22 mouse cellular contexts compared by ENCODE assay signal in the genomic region with DNA sequence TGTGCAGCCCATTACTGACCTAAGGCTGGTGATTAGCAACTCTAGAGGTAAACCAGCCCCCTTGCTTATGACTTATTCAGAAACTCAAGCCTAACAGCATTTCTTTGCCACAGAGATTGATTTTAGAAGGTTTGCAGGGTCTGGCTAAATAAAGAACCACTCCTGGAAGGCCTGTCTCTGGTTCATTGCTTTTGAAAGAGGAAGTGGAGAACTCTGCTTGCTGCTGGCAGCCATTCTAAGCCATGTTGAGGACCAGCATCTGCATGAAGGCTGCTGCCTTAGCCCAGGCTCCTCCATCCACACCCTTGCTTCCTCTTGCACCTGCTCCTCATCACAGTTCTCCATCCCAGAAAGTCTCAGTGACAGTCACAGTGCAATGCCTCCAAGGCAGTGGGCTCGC. TPM values are rescaled to one million over a fixed set of nuclear protein-coding genes. Genes with fewer than 3 reads are reported as not detected.
DNase-seq lines count a peak whose midpoint lies in the region; ATAC-seq and TF ChIP-seq lines count a peak whose summit lies in the region.
"Had no signal": no experiment of that assay in that cellular context is flagged by ENCODE, and none has a peak within 500 bp of the region (broad histone marks: within the 10 kb centered on the region; RNA-seq: fewer than 3 reads in every experiment).

No protein-coding gene starts in this region.

- H3K27ac ChIP-seq in lung, postnatal 0 days (ENCODE audit: low read length) = no peak overlapping the region
- H3K27ac ChIP-seq: embryonic facial prominence, embryonic 12.5 days; forebrain, embryonic 15.5 days; heart, adult 2 months; heart, embryonic 15.5 days; hindbrain, embryonic 10.5 days; hindbrain, embryonic 14.5 days had no signal

- no peak for ATAC-seq in lung, postnatal 0 days
- ATAC-seq in granulocyte monocyte progenitor cell, adult 5-6 weeks (replicated peaks; ENCODE audit: poor library complexity, severe bottlenecking) = peak; percentile 65
- ATAC-seq: activated CD4-positive, CD25-positive, alpha-beta regulatory T cell, adult 4 months; forebrain, embryonic 15.5 days; Patski had no signal

- 83% methylated on average over 1 of the region's 1 CpGs for WGBS in lung, postnatal 0 days

- H3K27me3 ChIP-seq in lung, postnatal 0 days (replicated peaks; ENCODE audit: insufficient read depth, low read length) = no peaks in the 10 kb centered on the region
- H3K27me3 ChIP-seq: embryonic facial prominence, embryonic 12.5 days; forebrain, embryonic 15.5 days; heart, embryonic 15.5 days; Patski had no signal

- H3K36me3 ChIP-seq in lung, postnatal 0 days (ENCODE audit: insufficient read depth, low read length) = no peaks in the 10 kb centered on the region
- H3K36me3 ChIP-seq: embryonic facial prominence, embryonic 12.5 days; forebrain, embryonic 15.5 days; G1E; heart, embryonic 15.5 days; hindbrain, embryonic 10.5 days had no signal

- no peak overlapping the region for H3K4me3 ChIP-seq in lung, postnatal 0 days (ENCODE audit: low read depth, low read length)
- H3K4me3 ChIP-seq: embryonic facial prominence, embryonic 12.5 days; forebrain, embryonic 15.5 days; heart, adult 2 months; heart, embryonic 15.5 days; hindbrain, embryonic 10.5 days had no signal

- H3K4me2 ChIP-seq in lung, postnatal 0 days (replicated peaks; ENCODE audit: low read depth, low read length) = no peak overlapping the region
- H3K4me2 ChIP-seq: embryonic facial prominence, embryonic 12.5 days; forebrain, embryonic 15.5 days; heart, embryonic 11.5 days; heart, embryonic 15.5 days; hindbrain, embryonic 14.5 days had no signal

- TF ChIP-seq EP300 in lung, postnatal 0 days (IDR thresholded peaks at IDR 0.05) = no peak

- H3K9ac ChIP-seq in lung, postnatal 0 days (replicated peaks; ENCODE audit: low read depth) = no peak overlapping the region
- H3K9ac ChIP-seq: embryonic facial prominence, embryonic 12.5 days; forebrain, embryonic 15.5 days; heart, embryonic 15.5 days; hindbrain, embryonic 14.5 days had no signal

- DNase-seq in lung, postnatal 36 days = peak; percentile 6
- DNase-seq in lung, postnatal 0 days (ENCODE audit: low spot score) = no peak
- peak; percentile 56 for DNase-seq in B cell, adult 2 months
- peak; percentile 59 to 61 for DNase-seq in spleen, postnatal 36 days (ENCODE audit: low spot score in 2 of 2)
- no peak for DNase-seq in kidney, adult 18-20 months
- DNase-seq in left cerebral cortex, postnatal 14 days (ENCODE audit: low spot score in 2 of 2) = no peak
- DNase-seq in heart, postnatal 36 days = no peak
- DNase-seq: adrenal gland, postnatal 14 days; cerebellum, adult 11-12 months; cerebellum, adult 9-11 months; heart, adult 2 months; heart, postnatal 14 days had no signal

- TF ChIP-seq CTCF in lung, postnatal 0 days (IDR thresholded peaks at IDR 0.05) = no peak

- H3K9me3 ChIP-seq in lung, postnatal 0 days (ENCODE audit: low read length) = no peaks in the 10 kb centered on the region
- H3K9me3 ChIP-seq: embryonic facial prominence, embryonic 12.5 days; forebrain, embryonic 15.5 days; G1E; heart, embryonic 15.5 days; hindbrain, embryonic 10.5 days had no signal

- intact Hi-C loops in left cerebral cortex, postnatal 14 days (cut with DNase I) = no loop called here
- intact Hi-C loops in heart, postnatal 36 days (cut with DNase I) = no loop called here

- H3K4me1 ChIP-seq in lung, postnatal 0 days (ENCODE audit: insufficient read depth, low read depth, low read length) = no peaks in the 10 kb centered on the region
- H3K4me1 ChIP-seq: embryonic facial prominence, embryonic 12.5 days; forebrain, embryonic 15.5 days; heart, embryonic 15.5 days; hindbrain, embryonic 10.5 days had no signal

RNA-seq across cellular contexts. Expression of gene Sv2b, which starts 9.3 kb away (rescaled TPM):
- polyA plus RNA-seq in lung, postnatal 0 days (2015; fragmentation: Nextera tagmentation; extraction: Ambion mirVana) = 0.02 and 0.13 TPM in 2 replicates
- not detected in 2 replicates for total RNA-seq in granulocyte monocyte progenitor cell, adult 5-6 weeks (2014; fragmentation: Nextera tagmentation)
- not detected in 2 replicates for total RNA-seq in granulocyte monocyte progenitor cell, adult 5-6 weeks (2017)
- 100 to 1,000 TPM; 327 to 351 TPM for total RNA-seq in left cerebral cortex, postnatal 14 days (2021)
- total RNA-seq in heart, postnatal 36 days (2021) = under 1 TPM; 0.24 to 0.25 TPM
- polyA plus RNA-seq: activated CD4-positive, CD25-positive, alpha-beta regulatory T cell, adult 4 months; G1E had no signal

Comparison
In these comparisons a context has a peak if more than half of its experiments do, and no peak if none do; other contexts are left out.
1. DNase-seq: peak in lung, postnatal 36 days (single experiment), B cell, adult 2 months (2 of 2) and spleen, postnatal 36 days (2 of 2); none in lung, postnatal 0 days (single experiment), kidney, adult 18-20 months (single experiment), left cerebral cortex, postnatal 14 days (0 of 2) and heart, postnatal 36 days (0 of 2).
2. RNA of gene Sv2b, which starts 9.3 kb away (total RNA-seq): 327 to 351 TPM in left cerebral cortex, postnatal 14 days; 0.24 to 0.25 TPM in heart, postnatal 36 days and not detected in granulocyte monocyte progenitor cell, adult 5-6 weeks; every median in the first group is over 100 times any median in the second.